Mouse (Mus musculus): ENCODE data around the gene Cyp1b1.

- TF ChIP-seq CTCF (IDR thresholded peaks at IDR 0.05; ENCODE audit: low read depth, low read length) (no peak), EP300 (IDR thresholded peaks at IDR 0.05; ENCODE audit: insufficient read depth, low read depth, low read length) (no peak)
Measured at GRCm38 (mm10) chr17:79705671-79706455, 9.0 kb downstream of the Cyp1b1 start.
